Mouse (Mus musculus) cerebellum, postnatal 36 days (tissue): ENCODE data around the gene Slitrk3.
"Not testable (repeated sequence)": the region's sequence is repeated elsewhere in the genome, so short reads cannot be mapped to it uniquely, and the experiment has no call there.

Source experiments
- DNase-seq, 2 experiments: peaks; one replicate each; pipeline ENCODE4 v3.0.0; 2021 to 2022; ENCODE audit warnings: mixed read lengths in 2 of 2

The Slitrk3 gene

DNA sequence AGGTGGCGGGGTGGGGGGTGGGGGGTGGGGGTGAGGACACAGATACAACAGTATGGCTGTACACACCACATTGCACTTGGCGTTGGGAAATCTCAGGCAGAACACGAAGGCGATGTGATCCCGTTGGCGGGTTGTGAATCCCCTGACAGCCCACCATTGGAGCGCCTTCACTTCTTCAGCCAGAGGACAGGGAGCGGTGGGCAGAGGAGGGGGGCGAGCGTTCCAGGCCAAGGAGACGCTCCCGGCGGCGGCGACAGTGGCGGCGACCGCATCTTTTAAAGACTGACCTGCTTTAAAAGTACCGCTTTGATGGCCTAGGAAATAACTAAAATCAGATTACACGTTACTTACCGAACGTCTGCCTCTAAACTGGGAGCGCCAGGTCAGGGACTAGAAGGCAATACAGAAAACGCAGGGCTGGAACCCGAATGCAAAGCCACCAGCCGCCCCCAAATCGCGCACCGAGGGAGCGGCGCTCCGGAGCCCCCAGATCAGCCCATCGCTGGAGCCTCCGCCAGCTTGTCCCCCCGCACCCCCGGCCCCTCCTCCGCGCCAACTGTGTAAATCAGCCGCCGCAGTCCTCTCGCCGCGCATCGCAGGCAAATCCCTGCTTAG lies at the start of gene Slitrk3:
Gene Slitrk3, minus strand, starts transcription at position 607 of the 615 bp plus-strand sequence.
- DNase-seq = peak; percentile 52

DNA sequence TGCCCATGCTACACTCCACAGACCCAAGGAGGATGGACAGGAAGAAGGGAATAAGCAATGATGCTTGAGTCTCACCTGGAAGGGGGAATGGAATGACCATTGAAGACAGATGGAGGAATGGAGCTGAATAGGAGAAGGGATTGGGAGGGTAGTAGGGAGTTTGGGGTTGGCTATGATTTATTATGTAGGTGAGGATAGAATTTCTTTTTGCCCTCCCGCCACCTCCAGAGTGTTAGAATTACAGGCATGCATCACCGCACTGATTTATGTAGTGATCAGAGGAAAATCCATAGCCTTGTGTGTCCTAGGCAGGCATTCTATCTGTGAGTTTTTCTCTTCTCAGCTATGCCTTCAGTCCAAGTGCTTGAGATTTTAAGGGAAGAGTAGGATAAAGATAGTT lies 36.8 kb upstream of the Slitrk3 start:
- DNase-seq = not testable (repeated sequence)

DNA sequence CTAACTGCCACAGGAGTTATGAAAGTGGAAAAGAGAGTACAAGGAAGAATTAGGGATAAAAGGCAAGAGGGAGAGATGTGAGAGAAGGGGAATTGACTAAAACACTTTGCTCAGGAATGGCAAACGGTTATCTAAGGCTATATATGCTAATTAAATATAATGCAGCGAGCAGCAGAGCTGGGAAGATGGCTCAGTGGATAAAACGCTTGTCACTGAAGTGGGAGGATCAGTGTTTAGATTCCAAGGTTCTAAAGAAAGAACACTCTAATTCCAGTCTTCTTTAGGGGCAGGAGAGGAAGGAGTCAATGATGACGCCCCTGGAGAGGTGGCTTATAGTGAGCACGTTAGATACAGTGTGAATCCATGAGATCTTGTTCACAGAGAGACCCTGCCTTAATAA lies 27.0 kb upstream of the Slitrk3 start:
- DNase-seq = no peak

DNA sequence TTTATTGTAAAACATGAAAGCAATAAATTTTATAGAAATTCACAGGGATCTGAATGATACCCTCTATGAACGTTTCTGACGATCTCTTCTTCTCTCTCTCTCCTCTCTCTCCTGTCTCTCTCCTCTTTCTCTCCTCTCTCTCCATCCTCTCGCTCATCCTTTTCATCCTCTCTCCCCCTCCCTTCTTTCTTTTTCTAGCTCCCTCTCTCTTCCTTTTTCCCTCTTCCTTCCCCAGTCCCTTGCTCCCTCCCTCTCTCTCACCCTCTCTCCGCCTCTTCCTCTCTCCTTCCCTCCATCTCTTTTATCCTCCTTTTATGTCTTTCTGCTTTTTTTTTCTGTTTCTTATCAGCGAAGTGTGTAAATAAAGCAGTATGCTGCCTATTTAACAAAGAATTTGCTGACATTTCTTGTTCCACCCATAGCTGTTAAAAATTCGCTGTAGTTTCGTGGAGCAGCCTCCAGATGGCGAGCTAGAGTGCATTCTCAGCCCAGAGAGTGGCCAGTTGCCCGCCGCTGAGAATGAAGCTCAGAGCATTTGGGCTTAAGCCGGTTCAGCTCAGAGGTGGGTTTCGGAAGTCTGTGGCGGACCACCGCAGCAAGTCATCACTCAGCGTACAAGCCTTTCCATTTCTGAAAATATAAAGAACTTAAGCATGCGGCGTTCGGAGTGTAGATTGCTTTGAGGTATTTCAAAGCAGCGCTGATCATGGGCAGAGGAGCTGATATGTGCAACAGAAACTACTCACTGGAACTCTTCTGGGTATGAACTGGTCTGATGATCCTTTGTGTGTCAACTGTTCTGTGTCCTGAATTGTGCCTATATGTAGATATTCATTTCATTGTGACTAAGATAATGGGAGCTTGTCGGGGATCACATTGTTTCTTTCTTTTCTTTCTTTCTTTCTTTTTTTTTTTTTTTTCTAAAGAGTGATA lies 8.5 kb upstream of the Slitrk3 start:
- DNase-seq = peak; percentile 76 to 84

DNA sequence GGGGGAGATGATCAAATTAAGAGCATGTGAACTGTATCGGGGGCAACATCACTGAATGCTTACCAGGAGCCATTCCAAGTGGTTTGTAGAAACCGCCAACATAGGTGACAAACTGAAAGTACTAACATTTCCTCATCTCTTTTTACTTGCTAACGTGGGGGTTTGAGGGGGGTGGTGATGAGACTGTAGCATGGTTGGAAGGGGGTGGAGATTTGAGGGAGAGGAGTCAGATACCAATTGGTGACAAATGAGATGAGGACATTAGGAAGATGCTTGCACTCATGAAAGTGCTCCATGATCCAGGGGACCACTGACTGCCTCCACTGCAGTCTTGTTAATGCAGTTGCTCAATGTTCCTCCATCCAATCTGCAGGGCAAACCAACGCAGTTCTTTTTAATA lies 587 bp upstream of the Slitrk3 start:
- DNase-seq = no peak

DNA sequence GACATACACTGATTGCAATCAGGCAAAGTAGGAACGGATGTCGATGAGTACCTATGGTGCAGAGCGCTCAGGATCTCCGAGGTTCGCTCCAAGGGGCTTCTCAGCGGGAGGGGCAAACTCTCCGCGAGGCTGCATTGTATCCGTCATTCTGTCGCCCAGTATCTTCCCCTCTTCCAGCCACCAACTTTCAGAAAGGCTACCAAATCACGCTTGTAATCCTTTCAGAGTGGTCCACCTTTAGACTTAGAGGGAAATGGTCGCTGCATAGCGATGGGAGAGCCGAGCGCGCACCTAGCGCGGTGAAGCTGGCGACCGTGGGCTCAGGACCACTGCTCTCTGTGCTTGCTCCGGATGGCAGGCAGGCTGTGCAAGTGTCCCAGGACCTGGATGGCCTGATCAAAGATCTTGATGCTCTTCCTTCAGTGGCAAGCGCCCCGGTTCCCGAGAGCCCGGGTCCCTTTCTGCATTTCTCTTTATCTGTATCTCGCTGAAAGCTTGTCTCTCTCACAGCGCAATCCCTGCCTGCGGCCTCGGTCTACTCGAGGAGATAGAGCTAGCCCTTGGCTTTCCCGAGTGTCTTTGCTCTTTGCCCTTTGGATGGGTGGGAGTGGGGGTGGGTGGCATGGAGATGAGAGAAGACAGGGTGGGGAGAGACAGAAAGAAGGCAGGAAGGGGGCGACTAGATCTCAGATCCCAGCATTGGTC lies 959 bp downstream of the Slitrk3 start:
- peak; percentile 37 to 45 for DNase-seq

DNA sequence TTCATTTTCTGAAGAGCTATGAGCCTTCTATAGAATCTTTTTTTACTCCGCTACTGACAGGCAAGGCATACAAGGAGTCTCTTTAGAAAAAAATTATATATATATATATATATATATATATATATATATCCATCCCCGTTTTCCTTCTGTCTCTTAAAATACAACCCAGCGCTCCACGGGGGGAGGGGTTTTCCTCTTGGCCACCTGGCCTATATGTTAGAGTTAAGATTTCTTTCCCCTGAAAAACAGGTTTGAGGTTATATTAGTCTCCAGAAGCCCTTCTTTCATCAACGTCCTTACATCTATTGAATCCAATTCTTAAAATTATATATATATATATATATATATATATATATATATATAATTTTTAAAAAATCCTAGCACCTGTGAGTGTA lies 1.6 kb downstream of the Slitrk3 start:
- DNase-seq = no peak

DNA sequence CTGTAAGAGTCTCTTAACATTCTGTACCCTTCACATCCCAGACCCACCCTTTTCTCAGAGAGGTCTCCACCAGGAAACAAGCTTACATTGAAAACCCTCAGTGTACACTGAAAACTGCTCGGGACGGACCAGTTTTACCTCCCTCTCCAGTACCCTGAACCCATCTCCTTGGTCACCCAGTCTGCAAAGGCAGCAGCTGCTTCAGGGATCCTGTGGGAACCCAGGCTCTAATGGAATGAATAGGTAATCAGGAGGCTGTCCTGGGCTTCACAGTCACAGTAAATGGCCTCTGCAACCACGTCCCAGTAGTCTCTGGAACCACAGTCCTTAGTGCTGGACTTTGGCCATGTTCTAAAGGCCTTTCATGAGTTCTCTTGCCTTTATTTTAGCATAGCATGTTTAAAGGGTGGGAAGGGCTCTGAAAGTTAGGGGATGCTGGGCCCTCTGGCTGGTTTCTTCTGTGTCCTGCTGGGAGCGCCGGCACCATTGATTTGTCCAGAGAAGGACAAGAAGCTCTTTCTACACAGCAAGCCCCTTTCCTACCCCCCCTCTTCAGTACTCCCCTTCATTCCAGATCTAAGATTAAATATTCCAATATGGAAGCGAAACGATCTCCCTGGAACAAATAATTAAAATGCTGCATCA lies 2.1 kb downstream of the Slitrk3 start:
- no peak for DNase-seq

DNA sequence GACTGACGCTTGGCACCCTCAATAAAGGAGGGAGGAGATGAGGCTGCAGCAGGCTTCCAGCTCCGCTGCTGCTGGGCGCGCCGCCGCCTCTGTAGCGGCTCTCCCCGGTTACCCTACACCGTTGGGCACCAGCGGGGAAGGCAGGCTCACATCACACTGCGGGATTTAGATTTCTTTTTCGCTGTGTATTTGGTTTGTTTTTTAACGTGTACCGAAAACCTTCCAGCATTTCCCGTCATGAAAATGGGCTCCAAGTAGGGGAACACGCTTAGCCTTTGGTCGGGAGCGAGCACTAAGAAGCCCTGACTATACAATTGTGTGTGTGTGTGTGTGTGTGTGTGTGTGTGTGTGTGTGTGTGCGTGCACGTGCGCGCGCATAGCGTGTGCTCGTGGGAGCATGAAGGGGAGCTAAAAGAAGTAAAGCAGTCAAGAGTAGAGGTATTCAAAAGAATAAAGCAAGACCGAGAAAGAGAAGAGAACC lies 4.1 kb downstream of the Slitrk3 start:
- peak; percentile 40 to 52 for DNase-seq

DNA sequence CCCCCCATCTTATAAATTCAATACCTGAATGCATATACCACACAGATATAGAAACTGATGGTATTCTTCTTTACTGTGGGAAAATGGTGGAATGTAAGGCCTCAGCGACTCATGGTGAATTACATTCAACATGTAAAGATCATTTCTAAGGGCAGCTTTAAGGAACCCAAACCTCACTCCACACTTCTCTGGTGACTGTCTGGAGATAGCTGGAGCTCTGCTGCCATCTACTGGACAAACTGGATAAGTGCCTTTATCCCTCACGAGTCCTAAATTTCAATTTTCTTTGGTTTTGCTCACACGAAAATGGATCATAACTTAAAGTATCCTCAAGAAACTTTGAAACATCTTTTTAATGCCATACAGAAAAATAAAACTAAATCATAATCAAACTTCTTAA lies 11.4 kb downstream of the Slitrk3 start:
- DNase-seq = peak; percentile 55 to 63

DNA sequence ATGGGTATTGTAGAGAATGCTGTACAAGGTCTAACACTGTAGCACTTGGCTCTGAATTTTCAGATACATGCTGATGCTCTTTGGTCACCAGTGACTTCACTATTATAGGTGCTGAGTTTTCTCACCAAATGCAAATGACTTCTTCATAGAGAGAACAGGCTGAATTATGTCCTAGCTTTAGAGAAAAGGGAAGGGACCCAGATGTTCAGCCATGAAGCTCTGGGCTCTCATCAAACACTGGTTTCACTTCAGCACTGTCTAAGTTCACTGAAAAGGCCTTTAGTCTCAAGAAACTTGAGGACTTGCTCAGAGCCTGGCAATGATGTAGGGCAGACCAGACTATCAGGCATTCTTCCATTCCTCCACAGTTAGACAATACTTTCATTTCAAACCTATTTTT lies 15.3 kb downstream of the Slitrk3 start:
- no peak for DNase-seq

DNA sequence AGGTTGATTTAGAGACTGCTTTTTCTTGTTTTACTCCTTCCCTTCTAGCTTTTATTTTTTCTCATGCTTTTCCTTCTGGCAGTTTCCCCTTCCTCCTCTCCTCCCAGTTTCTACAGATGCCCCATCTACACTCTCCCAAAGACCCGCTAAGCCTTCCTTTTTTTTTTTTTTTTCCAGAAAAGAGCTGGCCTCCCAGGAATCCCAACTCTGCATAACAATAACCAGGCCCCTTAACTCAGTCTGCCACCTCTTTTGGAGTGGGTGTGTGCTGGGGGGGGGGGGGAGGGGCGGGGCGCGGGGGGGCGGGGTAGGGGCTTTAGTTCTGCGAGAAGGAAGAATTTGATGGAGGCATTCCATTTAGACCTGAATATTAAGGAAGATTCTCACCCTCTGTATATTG lies 51.6 kb downstream of the Slitrk3 start:
- no peak for DNase-seq

DNA sequence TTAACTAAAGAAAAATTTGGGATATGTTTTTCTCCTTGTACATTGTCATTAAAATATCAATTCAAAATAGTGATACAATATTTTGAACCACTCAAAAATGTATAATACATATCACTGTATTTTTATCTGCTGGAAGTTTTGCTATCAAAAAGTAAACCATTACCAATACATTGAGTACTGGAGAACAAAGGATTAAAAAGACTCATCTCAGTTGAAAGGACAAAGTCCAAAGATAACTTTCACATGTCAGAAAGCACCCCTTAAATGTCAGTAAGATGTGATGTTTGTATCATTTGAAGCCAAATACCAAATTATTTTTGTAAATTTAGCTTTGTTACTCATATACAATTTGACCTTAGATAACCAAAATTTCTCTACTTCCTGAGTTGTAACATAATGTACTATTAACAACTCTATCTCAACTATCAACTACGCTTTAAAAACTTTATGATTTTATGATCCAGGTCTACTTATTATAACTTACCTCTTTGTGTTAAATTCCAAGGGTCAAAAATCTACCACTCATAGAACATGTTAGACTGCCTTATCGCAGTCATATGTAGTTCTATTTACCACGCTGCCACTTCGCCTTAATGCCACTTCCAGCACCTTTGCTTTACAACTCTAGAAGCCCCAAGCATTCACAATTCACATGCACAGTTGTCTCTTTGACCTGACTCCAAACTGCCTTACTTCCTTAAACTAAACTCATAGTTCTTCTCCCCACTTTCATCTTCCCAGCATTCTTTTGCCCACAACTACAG lies 54.5 kb downstream of the Slitrk3 start:
- DNase-seq = no peak

DNA sequence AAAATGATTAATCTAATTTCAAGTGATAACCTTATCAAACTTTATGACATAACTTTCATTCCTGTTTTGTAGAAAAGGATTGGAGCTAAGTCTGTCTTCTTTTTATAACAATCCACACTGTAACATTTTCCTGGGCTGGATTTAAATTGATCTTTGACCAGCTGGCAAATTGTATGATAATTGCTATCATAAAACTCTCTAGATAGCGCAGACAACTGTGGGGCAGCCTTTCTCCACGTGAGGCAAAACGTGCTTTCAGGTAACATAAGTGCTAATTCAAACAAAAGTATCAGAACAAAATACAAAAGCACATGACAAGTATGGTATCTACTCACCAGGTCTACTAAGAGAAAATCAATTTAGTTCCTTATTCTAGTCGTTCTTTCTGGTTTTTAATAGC lies 60.1 kb downstream of the Slitrk3 start:
- no peak for DNase-seq
